29 mouse cellular contexts compared by ENCODE assay signal in the genomic region with DNA sequence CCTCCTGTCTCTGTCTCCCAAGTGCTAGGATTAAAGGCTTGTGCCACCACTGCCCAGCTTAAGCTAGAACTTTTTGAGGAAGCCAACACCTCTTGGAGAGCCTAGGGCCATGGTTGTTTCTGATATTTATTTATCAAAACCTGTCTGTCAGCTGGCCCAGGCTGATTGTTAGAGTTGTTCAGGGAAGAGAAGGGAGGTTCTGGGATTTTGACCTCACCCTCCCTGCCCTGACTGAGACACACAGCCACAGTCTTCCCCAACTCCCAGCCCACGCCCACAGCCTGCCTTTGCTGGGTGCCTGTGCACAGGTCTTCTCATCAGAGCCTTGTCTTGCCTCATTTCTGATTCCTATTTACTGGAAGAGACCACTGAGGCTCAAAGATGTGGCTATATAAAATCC. TPM values are rescaled to one million over a fixed set of nuclear protein-coding genes. Genes with fewer than 3 reads are reported as not detected.
DNase-seq lines count a peak whose midpoint lies in the region; ATAC-seq and TF ChIP-seq lines count a peak whose summit lies in the region.
"Had no signal": no experiment of that assay in that cellular context is flagged by ENCODE, and none has a peak within 500 bp of the region (broad histone marks: within the 10 kb centered on the region; RNA-seq: fewer than 3 reads in every experiment).

No protein-coding gene starts in this region.

- H3K27me3 ChIP-seq in ES-Bruce4 (ENCODE audit: control insufficient read depth, insufficient read depth, low read length, poor library complexity, severe bottlenecking) = no peaks in the 10 kb centered on the region
- H3K27me3 ChIP-seq in liver, embryonic 16.5 days (ENCODE audit: control insufficient read depth, insufficient read depth, low read depth, low read length) = no peaks in the 10 kb centered on the region
- H3K27me3 ChIP-seq: heart, embryonic 13.5 days; limb, embryonic 15.5 days; neural tube, embryonic 13.5 days had no signal

- H3K9ac ChIP-seq in ES-Bruce4 (ENCODE audit: low read depth, poor library complexity, severe bottlenecking) = 0 out of 2 replicates have a peak overlapping the region, but pooled peaks have one; percentile 28
- H3K9ac ChIP-seq in liver, embryonic 16.5 days (ENCODE audit: low read depth, low read length) = peak overlapping the region; percentile 32
- H3K9ac ChIP-seq: heart, embryonic 13.5 days; limb, embryonic 15.5 days; neural tube, embryonic 13.5 days had no signal

- DNase-seq in ZHBTc4 (ENCODE audit: low read depth, low spot score) (peak; percentile 66), liver (peak; percentile 85)
- no peak for DNase-seq in cerebellum, postnatal 10 days
- no peak for DNase-seq in kidney, adult 9 months
- DNase-seq: adrenal gland, adult 2 months; cerebellum, adult 2 months; gastrocnemius, postnatal 25 days; heart, adult 2 months; heart, postnatal 14 days; layer of hippocampus, adult 9-11 months; left cerebral cortex, postnatal 4 days; retina, postnatal 1 day; right cerebral cortex, postnatal 4 days; thymus, adult 2 months had no signal

- H3K4me1 ChIP-seq in ES-Bruce4 (ENCODE audit: control insufficient read depth, insufficient read depth, low read length) = peaks cover 15% of the 10 kb centered on the region
- peaks cover 71% of the 10 kb centered on the region for H3K4me1 ChIP-seq in liver, embryonic 16.5 days (ENCODE audit: control insufficient read depth, low read depth, low read length)

- TF ChIP-seq POLR2A in ES-Bruce4 (IDR thresholded peaks at IDR 0.05; ENCODE audit: insufficient read depth, low read length) = no peak

- peaks cover 9% of the 10 kb centered on the region for H3K36me3 ChIP-seq in ES-Bruce4 (ENCODE audit: control insufficient read depth, insufficient read depth, low read length, poor library complexity, severe bottlenecking)
- H3K36me3 ChIP-seq in liver, embryonic 16.5 days (ENCODE audit: control insufficient read depth, insufficient read depth) = no peaks in the 10 kb centered on the region
- H3K36me3 ChIP-seq: forebrain, embryonic 10.5 days; neural tube, embryonic 13.5 days had no signal

- H3K4me2 ChIP-seq in liver, embryonic 16.5 days (ENCODE audit: low read depth, low read length) = peak overlapping the region; percentile 40
- H3K4me2 ChIP-seq: heart, embryonic 13.5 days; limb, embryonic 15.5 days; neural tube, embryonic 13.5 days had no signal

- ATAC-seq in liver, embryonic 16.5 days (ENCODE audit: low read depth) = peak; percentile 52
- no peak for ATAC-seq in CD4-positive, CD25-positive, alpha-beta regulatory T cell, adult 4 months
- ATAC-seq: forebrain, embryonic 16.5 days; intestine, postnatal 0 days; lung, postnatal 0 days; midbrain, embryonic 16.5 days had no signal

- H3K27ac ChIP-seq in ES-Bruce4 (ENCODE audit: insufficient read depth, low read length) = peak overlapping the region; percentile 99
- H3K27ac ChIP-seq in liver, embryonic 16.5 days (ENCODE audit: low read length) = peak overlapping the region; percentile 27
- H3K27ac ChIP-seq: forebrain, embryonic 10.5 days; heart, adult 2 months; heart, embryonic 13.5 days; kidney, postnatal 0 days; limb, embryonic 15.5 days; macrophage; neural tube, embryonic 13.5 days; stomach, postnatal 0 days had no signal

- TF ChIP-seq CTCF in ES-Bruce4 (IDR thresholded peaks at IDR 0.05; ENCODE audit: low read depth, low read length) = no peak

- WGBS in liver, embryonic 16.5 days (ENCODE audit: insufficient replicate concordance) = 48% methylated on average over 1 of the region's 1 CpGs

- H3K4me3 ChIP-seq in ES-Bruce4 (ENCODE audit: low read depth, low read length) = no peak overlapping the region
- no peak overlapping the region for H3K4me3 ChIP-seq in liver, embryonic 16.5 days (ENCODE audit: low read depth, low read length)
- H3K4me3 ChIP-seq: forebrain, embryonic 10.5 days; heart, adult 2 months; heart, embryonic 13.5 days; limb, embryonic 15.5 days; myocyte; neural tube, embryonic 13.5 days had no signal

- no peaks in the 10 kb centered on the region for H3K9me3 ChIP-seq in ES-Bruce4 (replicated peaks; ENCODE audit: control insufficient read depth, insufficient read depth, low read length, poor library complexity, severe bottlenecking)
- no peaks in the 10 kb centered on the region for H3K9me3 ChIP-seq in liver, embryonic 16.5 days (replicated peaks; ENCODE audit: control insufficient read depth, low read length)
- H3K9me3 ChIP-seq: forebrain, embryonic 10.5 days; heart, embryonic 13.5 days; limb, embryonic 15.5 days; neural tube, embryonic 13.5 days had no signal

- TF ChIP-seq EP300 in ES-Bruce4 (IDR thresholded peaks at IDR 0.05; ENCODE audit: insufficient read depth, low read depth, low read length) = no peak

RNA-seq across cellular contexts. Expression of gene Natd1, which starts 7.6 kb away (rescaled TPM):
- 20.5 and 21.6 TPM in 2 replicates for polyA plus RNA-seq in ES-Bruce4 (2011; ENCODE audit: insufficient read depth, insufficient read length, low read depth, missing spikeins)
- polyA plus RNA-seq in liver, embryonic 16.5 days (2015; fragmentation: Nextera tagmentation; extraction: Ambion mirVana) = 9.9 and 14.3 TPM in 2 replicates
- 1 to 10 TPM; 6.9 to 9.9 TPM for polyA plus RNA-seq in CD4-positive, CD25-positive, alpha-beta regulatory T cell, adult 4 months (2017; shearing (Covaris generic))

RNA-seq across cellular contexts. Expression of gene Map2k3, which starts 9.6 kb away (rescaled TPM):
- polyA plus RNA-seq in ES-Bruce4 (2011; ENCODE audit: insufficient read depth, insufficient read length, low read depth, missing spikeins) = 22.5 and 26.1 TPM in 2 replicates
- polyA plus RNA-seq in liver, embryonic 16.5 days (2015; fragmentation: Nextera tagmentation; extraction: Ambion mirVana) = 121 and 134 TPM in 2 replicates
- polyA plus RNA-seq in CD4-positive, CD25-positive, alpha-beta regulatory T cell, adult 4 months (2017; shearing (Covaris generic)) = 10 to 100 TPM; 48.1 to 70.2 TPM

RNA-seq across cellular contexts. Expression of gene Tmem11, which starts 43.1 kb away (rescaled TPM):
- 46.6 and 54.0 TPM in 2 replicates for polyA plus RNA-seq in ES-Bruce4 (2011; ENCODE audit: insufficient read depth, insufficient read length, low read depth, missing spikeins)
- polyA plus RNA-seq in liver, embryonic 16.5 days (2015; fragmentation: Nextera tagmentation; extraction: Ambion mirVana) = 23.2 and 23.4 TPM in 2 replicates
- 10 to 100 TPM; 33.2 to 36.9 TPM for polyA plus RNA-seq in CD4-positive, CD25-positive, alpha-beta regulatory T cell, adult 4 months (2017; shearing (Covaris generic))

Comparison
In these comparisons a context has a peak if more than half of its experiments do, and no peak if none do; other contexts are left out.
1. DNase-seq: peak in ZHBTc4 (single experiment) and liver (single experiment); none in cerebellum, postnatal 10 days (0 of 2) and kidney, adult 9 months (single experiment).